Mouse (Mus musculus): ENCODE data around the gene Mcm8.

Mcm8 gene

DNA sequence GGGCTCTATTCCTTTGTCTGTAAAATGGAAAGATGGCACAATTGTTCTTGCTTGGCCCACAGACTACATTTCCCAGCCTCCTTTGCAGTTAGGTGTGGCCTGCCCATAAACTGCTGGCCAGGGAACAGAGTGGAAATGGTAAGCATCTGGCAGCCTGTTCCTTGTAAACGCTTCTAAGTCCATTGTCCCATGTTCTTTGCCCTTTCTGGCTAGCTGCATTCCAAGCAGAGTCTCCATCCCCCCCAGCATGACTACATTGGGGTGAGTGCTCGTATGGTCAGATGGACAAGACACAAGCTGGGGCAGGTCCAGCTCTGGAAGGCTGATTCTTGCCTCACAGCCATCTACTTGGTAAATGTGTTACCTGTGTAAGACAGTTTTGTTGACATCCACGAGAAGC lies 55.7 kb downstream of the Mcm8 start:
- DNase-seq (ENCODE audit: low spot score in 2 of 2) = no peak

DNA sequence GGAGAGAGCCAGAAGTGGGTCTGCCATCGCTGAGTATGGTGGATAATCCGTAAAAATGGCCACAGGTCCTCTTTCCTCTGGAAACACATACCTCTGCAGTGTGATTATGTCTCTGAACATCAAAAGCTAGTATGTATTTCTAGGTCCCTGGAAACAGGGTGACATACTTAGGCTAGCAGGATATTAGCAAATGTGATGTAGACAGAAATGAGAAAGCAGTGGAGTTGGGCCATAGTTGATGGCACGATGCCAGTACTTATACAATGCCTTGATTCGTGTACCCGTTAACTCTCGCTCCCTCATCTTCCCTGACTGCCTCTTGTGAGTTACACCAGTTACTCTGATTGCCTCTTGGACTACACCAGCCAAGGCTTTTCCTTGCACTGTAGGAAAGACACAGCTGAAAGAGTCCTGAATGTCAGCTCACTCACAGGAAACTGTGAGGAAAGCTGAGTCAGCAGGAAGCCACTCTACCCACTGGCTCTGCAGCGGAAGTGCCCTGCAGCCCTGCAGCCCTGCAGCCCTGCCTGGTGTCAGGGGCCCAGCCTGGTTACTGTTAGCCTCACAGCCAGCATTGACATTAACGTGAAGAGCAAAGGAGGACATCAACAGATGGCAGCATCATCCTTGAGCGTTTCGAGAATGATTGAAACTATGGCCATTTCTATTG lies 57.9 kb downstream of the Mcm8 start:
- DNase-seq (ENCODE audit: low spot score in 2 of 2) = peak in 1 of 2 experiments; percentile 12

DNA sequence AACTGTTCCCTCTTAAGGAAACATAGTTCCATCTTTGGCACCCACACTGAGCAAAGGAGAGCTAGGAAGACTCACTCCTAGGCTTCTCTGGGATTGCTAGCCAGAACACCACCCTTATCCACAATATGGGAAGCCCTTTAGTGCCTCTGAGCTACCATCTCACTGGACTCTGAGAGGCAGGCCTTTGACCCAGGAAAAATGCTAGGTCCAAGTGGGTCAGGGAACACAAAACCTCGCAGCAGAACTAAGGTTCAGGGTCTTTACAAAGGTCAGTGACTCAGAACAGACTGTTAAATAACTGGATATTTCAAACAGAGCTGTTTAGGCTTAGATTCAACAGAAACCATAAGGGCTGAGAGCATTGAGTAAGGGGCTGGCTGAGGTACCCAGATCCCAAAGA lies 61.0 kb downstream of the Mcm8 start:
- DNase-seq (ENCODE audit: low spot score in 2 of 2) = no peak

DNA sequence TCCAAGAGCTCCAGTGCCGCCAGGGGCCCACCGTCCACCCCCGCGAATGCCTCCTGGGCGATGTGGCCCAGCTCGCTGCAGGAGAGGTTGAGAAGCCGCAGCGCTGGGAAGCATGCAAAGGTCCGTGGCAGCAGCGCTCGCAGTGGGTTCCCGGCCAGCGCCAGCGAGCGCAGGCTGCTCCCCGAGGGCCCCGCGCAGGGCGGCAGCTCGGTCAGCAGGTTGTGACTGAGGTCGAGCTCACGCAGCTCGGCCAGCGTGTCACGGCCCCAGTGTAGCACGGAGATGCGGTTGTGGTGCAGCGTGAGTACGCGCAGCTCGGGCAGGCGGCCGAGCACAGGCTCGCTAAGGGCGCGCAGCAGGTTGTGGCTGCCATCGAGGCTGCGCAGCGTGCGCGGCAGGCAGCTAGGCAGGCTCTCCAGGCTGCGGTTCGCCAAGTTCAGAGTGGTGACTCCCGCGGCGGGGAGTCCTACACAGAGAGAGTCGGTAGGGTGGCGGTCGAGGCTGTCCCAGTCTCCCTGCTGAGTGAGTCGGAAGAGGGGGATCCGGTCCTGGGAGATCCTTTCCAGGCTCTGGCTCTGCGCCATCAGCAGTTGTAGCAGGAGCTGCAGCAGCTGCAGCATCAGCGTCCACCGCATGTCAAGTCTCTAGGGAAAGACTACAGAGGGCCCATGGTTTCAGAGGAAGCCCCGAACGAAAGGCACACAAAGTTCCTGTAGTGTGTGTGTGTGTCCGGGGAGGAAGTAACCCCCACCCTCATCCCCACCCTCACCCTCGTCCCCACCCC lies 63.5 kb downstream of the Mcm8 start:
- DNase-seq (ENCODE audit: low spot score in 2 of 2) = no peak

DNA sequence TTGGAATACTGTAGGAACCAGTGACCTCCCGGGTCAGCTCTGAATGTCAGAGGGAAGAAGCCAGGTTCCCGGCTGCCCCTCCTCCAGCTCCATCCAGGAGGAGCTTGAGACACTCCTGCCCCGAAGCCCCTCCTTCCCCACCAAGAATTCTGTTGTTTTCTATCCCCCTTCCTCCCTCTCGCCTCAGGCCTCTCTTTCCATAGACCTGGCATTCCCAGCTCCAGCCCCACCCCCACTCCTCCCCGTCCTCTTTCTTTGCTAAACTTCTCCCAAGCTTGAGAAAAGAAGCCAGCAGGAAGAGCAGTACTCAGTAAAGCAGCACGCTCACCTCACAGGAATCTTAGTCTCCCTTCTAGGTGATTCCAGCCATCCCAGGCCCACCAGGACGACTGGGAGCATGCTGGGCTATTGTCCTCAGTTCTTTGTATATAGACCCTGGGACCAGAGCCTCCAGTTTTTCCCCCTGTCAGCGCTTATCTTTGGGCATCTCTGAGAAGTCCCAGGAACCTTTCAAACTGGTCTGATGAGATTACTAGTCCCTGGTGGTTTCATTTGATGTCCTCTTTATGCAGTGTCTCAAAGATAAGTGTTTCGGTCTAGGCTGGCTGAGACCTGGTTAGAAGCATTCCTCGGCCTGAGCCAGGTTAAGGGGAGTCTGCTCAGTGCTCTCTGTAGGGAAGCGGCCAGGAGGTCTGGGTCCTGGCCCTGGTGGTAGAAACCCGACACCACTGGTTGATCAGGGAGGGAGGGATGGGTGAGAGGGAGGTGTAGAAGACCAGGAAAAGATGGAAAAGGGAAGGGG lies 65.1 kb downstream of the Mcm8 start, which contains the start of gene Lrrn4:
Gene Lrrn4 (minus strand): TSS at position 48 of the 802 bp plus-strand sequence.
- no peak for DNase-seq (ENCODE audit: low spot score in 2 of 2)

DNA sequence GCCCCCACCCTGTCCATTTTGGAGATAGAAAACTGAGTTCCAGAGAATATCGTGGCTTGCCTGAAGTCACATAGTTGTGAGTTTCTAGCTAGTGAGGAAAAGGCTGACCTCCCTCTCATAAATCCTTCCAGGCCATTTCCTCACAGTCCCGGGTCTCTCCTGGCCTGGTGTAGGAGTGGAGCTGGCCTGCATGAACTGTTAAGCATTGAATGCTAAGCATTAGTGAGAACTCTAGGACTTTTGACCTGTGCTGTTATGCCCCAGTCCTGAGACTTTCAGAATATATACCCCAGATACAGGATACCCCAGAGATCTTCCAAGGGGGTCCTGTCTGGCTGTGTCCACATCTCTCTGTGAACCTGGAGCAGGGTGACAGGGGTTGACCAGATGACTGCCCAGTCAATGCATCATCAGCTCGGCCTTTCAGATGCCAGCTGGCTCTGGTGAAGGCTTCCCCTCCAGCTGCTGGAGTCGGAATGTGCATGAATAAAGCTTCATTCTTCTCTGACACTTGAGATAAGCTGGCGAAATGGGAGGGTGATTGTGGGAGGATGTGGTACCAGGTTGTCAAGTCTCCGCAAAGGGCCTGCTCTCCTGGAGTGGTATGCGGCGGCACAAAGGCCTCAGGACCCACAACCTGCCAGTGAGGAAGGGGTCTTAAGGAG lies 68.5 kb downstream of the Mcm8 start:
- no peak for DNase-seq (ENCODE audit: low spot score in 2 of 2)

DNA sequence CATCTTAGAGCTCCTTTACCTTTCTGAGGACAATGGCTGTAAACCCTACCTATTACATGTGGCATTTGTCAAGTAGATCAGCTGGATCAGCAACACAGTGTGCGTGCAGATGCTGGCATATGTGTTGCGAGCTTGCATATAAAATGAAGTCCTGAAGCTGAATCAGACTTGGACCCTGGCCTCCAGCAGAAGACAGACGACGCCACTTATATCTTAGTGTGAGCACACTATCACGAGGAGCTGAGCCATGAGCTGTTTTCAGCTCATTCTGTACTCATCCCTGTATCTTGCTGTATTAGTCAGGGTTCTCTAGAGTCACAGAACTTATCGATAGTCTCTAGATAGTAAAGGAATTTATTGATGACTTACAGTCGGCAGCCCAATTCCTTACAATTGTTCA lies 69.4 kb downstream of the Mcm8 start:
- no peak for DNase-seq (ENCODE audit: low spot score in 2 of 2)

Data from thymus, postnatal 10 days (tissue).